Mouse (Mus musculus): Measurements from ENCODE around the gene Mei1. TPM values are rescaled to one million over a fixed set of nuclear protein-coding genes. Genes with fewer than 3 reads are reported as not detected.

Gene Mei1
- polyA plus RNA-seq, 1 experiment from 2014 or later = not detected

DNA sequence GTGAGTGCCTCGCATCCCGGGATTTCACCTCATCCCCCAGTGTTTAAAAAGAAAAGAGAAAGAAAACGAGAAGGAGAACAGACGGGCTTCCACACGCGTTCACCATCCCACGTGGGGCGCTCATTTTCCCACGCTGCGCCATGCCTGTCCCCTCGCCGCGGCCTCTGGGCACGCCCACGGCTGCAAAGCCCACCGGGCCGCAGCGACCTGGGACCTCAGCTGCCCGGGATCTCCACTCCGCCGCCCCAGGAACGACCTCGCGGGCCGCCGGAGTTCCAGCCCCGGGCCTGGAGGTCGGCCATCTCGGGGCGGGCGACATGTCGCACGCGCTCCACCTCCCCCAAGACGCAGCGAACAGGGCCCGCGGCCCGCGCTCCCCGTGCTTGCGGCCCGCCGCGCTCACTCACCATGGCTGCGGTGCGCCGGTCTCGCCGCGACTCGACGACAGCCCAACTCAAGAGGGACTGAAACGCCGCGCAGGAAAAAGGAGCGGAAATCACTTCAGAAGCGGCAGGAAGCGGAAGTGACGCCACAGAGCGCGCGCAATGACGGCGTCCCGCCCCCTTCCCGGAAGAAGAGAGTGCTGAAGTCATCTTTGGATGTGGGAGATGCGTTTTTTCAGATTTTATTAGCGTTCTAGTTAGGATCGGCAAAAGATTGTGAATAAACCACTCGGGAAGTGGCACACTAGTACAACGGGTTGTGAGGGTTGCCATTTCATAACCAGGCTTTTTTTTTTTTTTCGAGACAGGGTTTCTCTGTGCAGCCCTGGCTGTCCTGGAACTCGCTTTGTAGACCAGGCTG is 22.5 kb upstream of the Mei1 start, which contains the start of gene Snu13:
Gene Snu13 (minus strand): TSS at position 519 of the 804 bp plus-strand sequence.
- WGBS = under 1% methylated on average over 74 of the region's 74 CpGs

DNA sequence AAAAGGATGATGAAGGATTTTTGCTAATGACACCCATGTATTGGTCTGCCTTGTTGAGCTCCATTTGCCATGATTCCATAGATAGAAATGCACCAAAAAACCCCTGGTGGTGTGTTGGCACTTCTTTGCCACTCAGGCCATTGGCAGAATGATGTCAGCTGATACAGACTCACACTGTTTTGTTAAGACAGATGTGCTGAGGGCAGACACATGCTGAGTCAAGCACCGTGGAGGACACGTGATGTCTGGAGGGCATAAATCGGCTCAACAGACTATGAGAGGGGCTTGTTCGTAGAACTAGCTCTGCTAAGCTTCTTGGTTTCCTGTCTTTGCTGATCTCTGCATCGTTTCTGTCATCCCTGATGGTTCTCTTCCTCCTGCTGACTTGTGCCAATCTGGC is 17.3 kb upstream of the Mei1 start:
- Histone ChIP-seq H3K4me1 (peaks cover 4% of the 10 kb centered on the region), H3K27me3 (replicated peaks) (0 out of 2 replicates have a peak, but pooled peaks cover 3% of the 10 kb centered on the region), H3K36me3 (replicated peaks) (no peaks in the 10 kb centered on the region), H3K9me3 (no peaks in the 10 kb centered on the region), H3K4me3 (no peak overlapping the region), H3K4me2 (no peak overlapping the region), H3K27ac (no peak overlapping the region), H3K9ac (no peak overlapping the region)
- ATAC-seq (replicated peaks) = no peak
- 73% methylated on average over 5 of the region's 5 CpGs for WGBS

More for the DNA sequence above, 22.5 kb upstream of the Mei1 start, which contains the start of gene Snu13:
- peak; percentile 92 for ATAC-seq (replicated peaks)
- Histone ChIP-seq H3K27ac (peak within 1 kb of the TSS; percentile 87), H3K4me3 (peak within 1 kb of the TSS; percentile 83), H3K9ac (peak within 1 kb of the TSS; percentile 97), H3K4me2 (peak within 1 kb of the TSS; percentile 89), H3K36me3 (replicated peaks) (peaks cover 7% of the 10 kb centered on the region; the same call in 1 of the 2 replicates), H3K27me3 (replicated peaks) (no peaks in the 10 kb centered on the region), H3K9me3 (no peaks in the 10 kb centered on the region), H3K4me1 (peaks cover 29% of the 10 kb centered on the region)

- no peaks in the 10 kb centered on the region for H3K4me1 ChIP-seq
- no peak within 1 kb of the TSS for H3K4me3 ChIP-seq
- no peaks in the 10 kb centered on the region for H3K27me3 ChIP-seq (replicated peaks)
- 77% methylated on average over 1 of the region's 1 CpGs for WGBS
- H3K9ac ChIP-seq = no peak within 1 kb of the TSS
- no peak for ATAC-seq (replicated peaks)
- H3K36me3 ChIP-seq (replicated peaks) = no peaks in the 10 kb centered on the region
- no peak within 1 kb of the TSS for H3K27ac ChIP-seq
- no peak within 1 kb of the TSS for H3K4me2 ChIP-seq
- H3K9me3 ChIP-seq = no peaks in the 10 kb centered on the region
Observed at GRCm38 (mm10) chr15:82058719-82059201, 11.0 kb upstream of the Mei1 start, which contains the start of gene 4930407I10Rik. TSS of gene 4930407I10Rik (plus strand) at chr15:82059151.

GRCm38 (mm10) chr15:82063909-82064308 is 5.9 kb upstream of the Mei1 start:
- H3K4me3 ChIP-seq = no peak overlapping the region
- no peaks in the 10 kb centered on the region for H3K4me1 ChIP-seq
- H3K9ac ChIP-seq = no peak overlapping the region
- H3K4me2 ChIP-seq = no peak overlapping the region
- H3K36me3 ChIP-seq (replicated peaks) = no peaks in the 10 kb centered on the region
- 76% methylated on average over 14 of the region's 14 CpGs for WGBS
- H3K27me3 ChIP-seq (replicated peaks) = peaks cover 12% of the 10 kb centered on the region
- no peak overlapping the region for H3K27ac ChIP-seq
- ATAC-seq (replicated peaks) = no peak
- no peaks in the 10 kb centered on the region for H3K9me3 ChIP-seq

DNA sequence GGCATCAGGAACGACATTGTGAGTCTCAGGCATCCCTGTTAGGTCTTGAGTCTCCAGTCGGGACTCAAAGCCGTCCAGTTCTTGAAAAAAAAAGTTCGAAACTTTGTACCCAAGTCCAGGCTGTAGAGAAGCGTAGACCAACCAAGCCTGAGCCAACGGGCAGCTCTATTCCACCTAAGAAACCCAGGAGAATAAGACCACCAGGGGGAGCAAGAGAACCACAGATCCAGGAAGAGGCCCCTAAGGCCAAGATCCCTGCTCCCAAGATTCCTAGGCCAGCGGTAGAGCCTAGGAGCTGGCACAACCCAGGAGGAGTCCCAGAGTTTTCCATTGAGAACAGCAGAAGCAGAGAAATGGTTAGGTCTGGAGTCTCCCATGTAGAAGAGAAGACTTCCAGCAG is 4.3 kb upstream of the Mei1 start:
- Histone ChIP-seq H3K9ac (no peak overlapping the region), H3K4me1 (0 out of 2 replicates have a peak, but pooled peaks cover 2% of the 10 kb centered on the region), H3K4me2 (no peak overlapping the region), H3K27me3 (replicated peaks) (peaks cover 27% of the 10 kb centered on the region), H3K9me3 (no peaks in the 10 kb centered on the region), H3K36me3 (replicated peaks) (no peaks in the 10 kb centered on the region), H3K4me3 (no peak overlapping the region), H3K27ac (no peak overlapping the region)
- WGBS = 18% methylated on average over 7 of the region's 7 CpGs
- no peak for ATAC-seq (replicated peaks)

- 0 out of 2 replicates have a peak, but pooled peaks cover 2% of the 10 kb centered on the region for H3K4me1 ChIP-seq
- no peak overlapping the region for H3K4me3 ChIP-seq
- H3K4me2 ChIP-seq = no peak overlapping the region
- WGBS = 91% methylated on average over 26 of the region's 26 CpGs
- H3K27ac ChIP-seq = no peak overlapping the region
- no peaks in the 10 kb centered on the region for H3K9me3 ChIP-seq
- H3K27me3 ChIP-seq (replicated peaks) = peaks cover 35% of the 10 kb centered on the region
- no peaks in the 10 kb centered on the region for H3K36me3 ChIP-seq (replicated peaks)
- no peak for ATAC-seq (replicated peaks)
- H3K9ac ChIP-seq = no peak overlapping the region
Observed at GRCm38 (mm10) chr15:82071816-82072469, 2.1 kb downstream of the Mei1 start.

DNA sequence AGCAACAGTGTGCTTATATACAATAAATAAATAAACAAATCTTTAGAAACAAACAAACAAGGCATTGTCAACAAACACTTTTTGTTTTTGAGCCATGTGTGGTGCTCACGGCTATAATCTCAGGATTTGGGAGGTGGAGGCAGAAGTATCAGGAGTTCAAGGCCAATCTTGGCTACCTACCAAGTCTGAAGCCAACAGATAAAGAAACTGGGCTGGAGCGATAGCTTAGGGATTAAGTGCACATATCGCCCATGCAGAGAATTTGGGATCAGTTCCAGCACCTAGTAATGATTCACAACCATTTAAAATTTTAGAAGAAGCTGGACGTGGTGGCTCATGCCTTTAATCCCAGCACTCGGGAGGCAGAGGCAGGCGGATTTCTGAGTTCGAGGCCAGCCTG is 3.7 kb downstream of the Mei1 start:
- Histone ChIP-seq H3K4me3 (no peak overlapping the region), H3K4me2 (no peak overlapping the region), H3K9ac (no peak overlapping the region), H3K27ac (no peak overlapping the region), H3K36me3 (replicated peaks) (no peaks in the 10 kb centered on the region), H3K4me1 (0 out of 2 replicates have a peak, but pooled peaks cover 2% of the 10 kb centered on the region), H3K9me3 (no peaks in the 10 kb centered on the region), H3K27me3 (replicated peaks) (peaks cover 27% of the 10 kb centered on the region)
- no peak for ATAC-seq (replicated peaks)
- WGBS = 86% methylated on average over 7 of the region's 7 CpGs

DNA sequence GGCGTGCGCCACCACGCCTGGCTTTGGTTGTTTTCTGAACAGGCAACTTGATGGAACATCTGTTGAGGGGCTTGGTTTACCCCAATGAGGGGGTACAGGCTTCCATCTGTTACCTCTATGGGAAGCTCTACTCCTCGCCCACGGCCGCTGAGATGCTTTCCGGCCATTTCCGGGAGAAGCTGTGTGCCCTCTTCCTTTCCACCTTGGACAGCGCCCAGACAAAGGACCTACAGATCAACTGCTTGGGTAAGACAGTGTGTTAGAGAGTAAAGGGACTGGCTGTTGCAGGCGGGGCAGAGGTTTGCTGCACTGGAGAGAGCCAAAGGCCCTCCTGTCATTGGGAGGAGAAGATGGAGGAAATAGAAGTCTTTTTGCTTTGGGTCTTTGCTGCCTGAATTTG is 10.1 kb downstream of the Mei1 start:
- Histone ChIP-seq H3K9ac (no peak overlapping the region), H3K4me2 (no peak overlapping the region), H3K27me3 (replicated peaks) (no peaks in the 10 kb centered on the region), H3K4me3 (no peak overlapping the region), H3K4me1 (no peaks in the 10 kb centered on the region), H3K9me3 (no peaks in the 10 kb centered on the region), H3K27ac (no peak overlapping the region), H3K36me3 (replicated peaks) (no peaks in the 10 kb centered on the region)
- WGBS = 66% methylated on average over 10 of the region's 10 CpGs
- ATAC-seq (replicated peaks) = no peak

- Histone ChIP-seq H3K4me2 (no peak overlapping the region), H3K9me3 (no peaks in the 10 kb centered on the region), H3K9ac (no peak overlapping the region), H3K27me3 (replicated peaks) (no peaks in the 10 kb centered on the region), H3K4me3 (no peak overlapping the region), H3K27ac (no peak overlapping the region), H3K4me1 (no peaks in the 10 kb centered on the region), H3K36me3 (replicated peaks) (no peaks in the 10 kb centered on the region)
- no peak for ATAC-seq (replicated peaks)
- WGBS = 35% methylated on average over 7 of the region's 7 CpGs
Observed at GRCm38 (mm10) chr15:82081161-82081560, 11.4 kb downstream of the Mei1 start.

GRCm38 (mm10) chr15:82085606-82086005 is 15.8 kb downstream of the Mei1 start:
- WGBS = 88% methylated on average over 9 of the region's 9 CpGs

GRCm38 (mm10) chr15:82086131-82086530 is 16.3 kb downstream of the Mei1 start:
- no peaks in the 10 kb centered on the region; the same call in 1 of the 2 replicates for H3K4me1 ChIP-seq
- no peak overlapping the region for H3K4me2 ChIP-seq
- no peak overlapping the region for H3K27ac ChIP-seq
- no peaks in the 10 kb centered on the region for H3K27me3 ChIP-seq (replicated peaks)
- H3K9me3 ChIP-seq = no peaks in the 10 kb centered on the region
- H3K9ac ChIP-seq = no peak overlapping the region
- no peaks in the 10 kb centered on the region for H3K36me3 ChIP-seq (replicated peaks)
- no peak overlapping the region for H3K4me3 ChIP-seq
- no peak for ATAC-seq (replicated peaks)
- 87% methylated on average over 12 of the region's 12 CpGs for WGBS

More at GRCm38 (mm10) chr15:82085606-82086005, 15.8 kb downstream of the Mei1 start:
- Histone ChIP-seq H3K4me1 (no peaks in the 10 kb centered on the region; the same call in 1 of the 2 replicates), H3K9me3 (no peaks in the 10 kb centered on the region), H3K27ac (no peak overlapping the region), H3K4me3 (no peak overlapping the region), H3K36me3 (replicated peaks) (no peaks in the 10 kb centered on the region), H3K9ac (no peak overlapping the region), H3K4me2 (no peak overlapping the region), H3K27me3 (replicated peaks) (no peaks in the 10 kb centered on the region)
- no peak for ATAC-seq (replicated peaks)

GRCm38 (mm10) chr15:82087266-82087665 is 17.5 kb downstream of the Mei1 start:
- H3K27me3 ChIP-seq (replicated peaks) = no peaks in the 10 kb centered on the region
- H3K9ac ChIP-seq = no peak overlapping the region
- no peak overlapping the region for H3K4me2 ChIP-seq
- WGBS = 13% methylated on average over 10 of the region's 10 CpGs
- H3K36me3 ChIP-seq (replicated peaks) = no peaks in the 10 kb centered on the region
- no peak for ATAC-seq (replicated peaks)
- no peak overlapping the region for H3K27ac ChIP-seq
- H3K4me1 ChIP-seq = no peaks in the 10 kb centered on the region; the same call in 1 of the 2 replicates
- H3K9me3 ChIP-seq = no peaks in the 10 kb centered on the region
- no peak overlapping the region for H3K4me3 ChIP-seq

Measured in midbrain, embryonic 15.5 days (tissue).